Mouse (Mus musculus) erythroid progenitor cell, adult 5-6 weeks (primary cell): ENCODE results near the gene Klhl42. TPM values are rescaled to one million over a fixed set of nuclear protein-coding genes. Genes with fewer than 3 reads are reported as not detected.

ENCODE experiments used
- ATAC-seq: replicated peaks from 2 replicates; pipeline ENCODE4 v1.8.0; 2016; ENCODE audit warnings: moderate number of reproducible peaks, mild to moderate bottlenecking, moderate TSS enrichment, inconsistent platforms; ENCODE audit not compliant: poor library complexity, low FRiP score, severe bottlenecking
- total RNA-seq, 2 experiments: library from RNA; stranded (forward) in 1 of 2; stranded (reverse) in 1 of 2; fragments of 150-400 nt in 1 of 2; fragments of 186-747, 209-891 nt in 1 of 2; gene quantifications; 2 replicates each; pipeline versions ENCODE4 v1.2.3 to v1.2.4; 2015 to 2017; ENCODE audit warnings: low replicate concordance in 2 of 2

Gene Klhl42
- total RNA-seq, 2 experiments from 2014 or later, result 0.30 to 2.1 TPM

DNA sequence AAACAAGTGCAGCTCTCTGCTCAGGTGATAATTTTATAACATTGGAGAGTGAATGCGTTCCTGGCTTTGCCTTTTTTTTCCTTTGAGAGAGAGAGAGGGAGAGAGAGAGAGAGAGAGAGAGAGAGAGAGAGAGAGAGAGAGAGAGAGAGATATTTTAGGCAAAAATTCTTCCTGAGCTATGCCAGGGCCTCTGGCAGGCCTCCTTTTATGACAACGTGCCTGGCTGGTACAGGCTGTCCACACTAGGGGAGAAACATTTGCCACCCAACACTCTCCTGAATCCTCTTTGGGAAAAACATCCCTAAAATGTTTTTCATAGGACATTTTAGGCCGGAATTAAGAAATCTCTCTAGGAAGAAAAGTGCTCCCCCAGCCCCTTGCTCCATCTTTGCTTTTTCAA is 47.1 kb downstream of the Klhl42 start:
- ATAC-seq, result no peak

- ATAC-seq, result no peak
These were observed 49.5 kb downstream of the Klhl42 start for GRCm38 (mm10) chr6:147140600-147141154.

DNA sequence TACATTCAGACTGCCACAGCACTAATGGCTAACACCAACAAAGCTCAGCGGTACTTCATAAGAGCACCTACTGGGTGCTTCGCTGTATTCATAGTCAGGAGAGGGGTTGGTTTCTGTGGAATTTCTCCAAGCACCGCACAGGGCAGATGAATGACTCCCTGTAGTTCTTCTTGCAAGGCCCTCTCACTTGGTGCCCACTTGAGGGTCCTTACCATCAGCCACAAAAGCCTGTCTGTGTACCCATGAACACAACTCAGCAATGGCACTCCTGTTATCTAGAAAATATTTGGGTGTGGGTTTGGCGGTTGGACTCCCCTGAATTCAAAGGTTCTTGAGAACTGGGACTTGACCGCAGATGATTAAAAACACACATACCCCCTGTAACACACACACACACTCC is 53.5 kb downstream of the Klhl42 start:
- ATAC-seq, result no peak

DNA sequence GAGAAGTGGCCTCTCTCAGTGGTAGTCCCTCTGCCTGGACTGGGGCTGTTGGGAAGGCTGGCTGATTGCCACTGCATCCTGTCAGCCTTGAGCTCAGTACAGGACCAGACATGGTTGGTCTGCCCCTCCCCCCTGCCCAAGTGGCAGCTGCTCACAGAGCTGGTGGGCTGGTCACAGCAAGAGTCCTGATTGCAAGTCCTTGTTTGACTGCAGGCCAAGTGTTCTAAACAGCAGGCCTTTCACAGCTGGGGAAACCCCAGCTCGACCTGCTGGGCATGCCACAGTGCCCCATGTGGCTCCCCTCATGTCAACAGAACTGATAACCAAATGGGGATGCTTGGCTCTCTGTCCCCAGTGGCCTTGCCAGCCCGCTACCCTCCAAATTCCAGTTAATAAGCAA is 54.1 kb downstream of the Klhl42 start:
- no peak for ATAC-seq

GRCm38 (mm10) chr6:147145753-147146152 is 54.6 kb downstream of the Klhl42 start:
- ATAC-seq, result no peak

DNA sequence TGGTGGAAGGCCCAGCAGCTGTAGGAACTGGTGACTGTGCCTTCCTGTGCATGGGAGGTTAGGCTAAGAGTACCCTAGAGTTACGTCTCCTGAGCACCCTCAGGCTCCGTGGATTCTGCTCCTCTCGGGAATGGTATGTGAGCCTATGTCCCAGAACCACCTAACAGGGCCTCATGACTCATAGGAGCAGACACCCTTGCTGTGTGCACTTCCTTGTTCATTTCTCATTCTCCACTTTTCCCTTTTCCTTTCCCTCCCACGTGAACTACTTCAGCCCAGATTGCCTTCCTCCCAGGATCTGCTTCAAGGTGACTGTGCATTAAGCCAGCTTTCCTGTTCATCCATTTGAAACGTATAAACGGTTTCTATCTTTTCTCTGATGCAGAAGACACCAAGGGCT is 59.9 kb downstream of the Klhl42 start:
- no peak for ATAC-seq

GRCm38 (mm10) chr6:147151839-147152238 is 60.7 kb downstream of the Klhl42 start:
- ATAC-seq, result no peak

- no peak for ATAC-seq
These were observed 63.9 kb downstream of the Klhl42 start for GRCm38 (mm10) chr6:147155085-147155484.

DNA sequence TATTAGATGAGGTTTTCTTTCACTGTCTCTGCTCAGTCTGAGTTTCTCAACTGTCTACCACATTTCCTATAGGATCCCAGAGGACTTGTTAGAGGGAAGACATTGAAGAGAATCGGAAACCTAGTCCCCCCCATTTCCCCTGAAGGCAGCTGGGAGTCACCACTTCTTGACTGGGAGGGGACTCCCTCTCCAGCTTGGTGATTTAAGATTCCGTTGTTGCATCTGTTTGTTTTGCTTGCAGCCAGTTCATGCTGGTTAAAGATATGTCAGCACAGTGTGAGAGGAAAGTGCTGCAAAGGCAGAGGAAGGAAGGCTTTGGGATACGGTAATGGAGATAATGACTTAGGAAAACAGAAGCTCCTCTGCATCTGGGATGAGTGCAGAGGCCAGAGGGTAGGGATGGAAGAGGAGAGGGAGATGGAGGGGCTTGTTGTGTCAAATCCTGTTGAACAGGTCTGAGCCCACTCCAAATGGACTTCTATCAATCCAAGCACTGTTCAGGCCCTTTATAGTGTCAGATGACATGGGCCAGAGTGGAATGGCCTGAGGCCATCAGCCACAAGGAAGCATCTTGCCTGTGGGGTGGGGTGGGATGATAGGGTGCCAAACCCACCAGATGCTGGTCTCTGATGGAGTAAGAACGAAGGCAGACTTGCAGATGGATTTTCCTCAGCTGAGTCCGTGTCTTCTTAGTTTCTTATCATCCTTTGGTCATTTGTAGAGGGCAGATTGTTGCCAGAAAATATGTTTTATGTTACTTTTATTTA is 70.8 kb downstream of the Klhl42 start:
- ATAC-seq, result no peak

Other genes starting within 250 kb of the Klhl42 start
- gene Smco2, start 241.3 kb upstream of the Klhl42 start, total RNA-seq (2015; ENCODE audit: low replicate concordance), result not detected in 2 replicates
- gene Smco2, start 241.3 kb upstream of the Klhl42 start, total RNA-seq (2017; ENCODE audit: low replicate concordance), result not detected in 2 replicates
- 0.42 and 6.1 TPM in 2 replicates for gene Ppfibp1, start 202.9 kb upstream of the Klhl42 start, total RNA-seq (2015; ENCODE audit: low replicate concordance)
- gene Ppfibp1, start 202.9 kb upstream of the Klhl42 start, total RNA-seq (2017; ENCODE audit: low replicate concordance), result 0.64 and 1.5 TPM in 2 replicates
- gene 1700034J05Rik, start 137.0 kb upstream of the Klhl42 start, total RNA-seq (2015; ENCODE audit: low replicate concordance), result not detected in 2 replicates
- gene 1700034J05Rik, start 137.0 kb upstream of the Klhl42 start, total RNA-seq (2017; ENCODE audit: low replicate concordance), result not detected in 2 replicates
- not detected in 2 replicates for gene Rep15, start 58.8 kb upstream of the Klhl42 start, total RNA-seq (2015; ENCODE audit: low replicate concordance)
- gene Rep15, start 58.8 kb upstream of the Klhl42 start, total RNA-seq (2017; ENCODE audit: low replicate concordance), result not detected in 2 replicates
- gene Mrps35, start 48.6 kb upstream of the Klhl42 start, total RNA-seq (2015; ENCODE audit: low replicate concordance), result 20.9 and 28.9 TPM in 2 replicates
- gene Mrps35, start 48.6 kb upstream of the Klhl42 start, total RNA-seq (2017; ENCODE audit: low replicate concordance), result 23.0 and 50.0 TPM in 2 replicates
- gene Mansc4, start 4.3 kb upstream of the Klhl42 start, total RNA-seq (2015; ENCODE audit: low replicate concordance), result not detected in 2 replicates
- not detected in 2 replicates for gene Mansc4, start 4.3 kb upstream of the Klhl42 start, total RNA-seq (2017; ENCODE audit: low replicate concordance)
- gene Pthlh, start 172.8 kb downstream of the Klhl42 start, total RNA-seq (2015; ENCODE audit: low replicate concordance), result not detected in 2 replicates
- gene Pthlh, start 172.8 kb downstream of the Klhl42 start, total RNA-seq (2017; ENCODE audit: low replicate concordance), result not detected in 2 replicates